Mouse (Mus musculus) bone marrow, adult 2 months (tissue): ENCODE measurements around the gene Fars2. TPM values are rescaled to one million over a fixed set of nuclear protein-coding genes. Genes with fewer than 3 reads are reported as not detected.

Experiments
- H3K27ac ChIP-seq: fragments of 200-500 bp; 2 replicates; pipeline ENCODE4 v1.5.1; 2012; ENCODE audit warnings: low read depth, mild to moderate bottlenecking, control low read depth, inconsistent platforms, low read length; ENCODE audit not compliant: control insufficient read depth, poor library complexity, insufficient read depth
- H3K4me1 ChIP-seq: fragments of 200-500 bp; 2 replicates; pipeline ENCODE4 v1.6.1; 2011; ENCODE audit warnings: low read length; ENCODE audit not compliant: control insufficient read depth, insufficient read depth
- H3K4me3 ChIP-seq: fragments of 200-500 bp; replicated peaks from 2 replicates; pipeline ENCODE3; 2011; ENCODE audit warnings: mild to moderate bottlenecking, low read depth, low read length, control low read depth; ENCODE audit not compliant: control insufficient read depth
- CTCF ChIP-seq: fragments of 200-500 bp; IDR thresholded peaks from 2 replicates; pipeline ENCODE4 v1.5.1; 2011; ENCODE audit warnings: low read length, control low read depth; ENCODE audit not compliant: control insufficient read depth, insufficient read depth
- POLR2A ChIP-seq: fragments of 200-500 bp; IDR thresholded peaks from 2 replicates; pipeline ENCODE4 v1.6.1; 2011; ENCODE audit warnings: low read depth, mild to moderate bottlenecking, control low read depth, low read length, borderline replicate concordance; ENCODE audit not compliant: control insufficient read depth
- WGBS: fragments of 180-500 bp; shearing (Covaris S2); methylation state at CpG from one replicate; pipeline ENCODE4 v1.1.7; 2018; 5-methylcytosine and 5-hydroxymethylcytosine counted together
- polyA plus RNA-seq: library from polyadenylated mRNA; stranded (reverse); fragments of >200 nt; gene quantifications from 2 replicates; pipeline ENCODE4 v1.2.4, GENCODE M21; 2011; ENCODE audit warnings: low replicate concordance; ENCODE audit not compliant: missing spikeins, insufficient read depth, insufficient read length

The Fars2 gene
- polyA plus RNA-seq, 1 experiment = 29.7 TPM

- H3K4me3 ChIP-seq = no peak overlapping the region
- H3K4me1 ChIP-seq = no peaks in the 10 kb centered on the region; the same call in 1 of the 2 replicates
- WGBS = 91% methylated on average over 2 of the region's 2 CpGs
- H3K27ac ChIP-seq = no peak overlapping the region
- TF ChIP-seq CTCF (no peak), POLR2A (no peak)
Observed at GRCm38 (mm10) chr13:36484391-36484790, 367.2 kb downstream of the Fars2 start.

DNA sequence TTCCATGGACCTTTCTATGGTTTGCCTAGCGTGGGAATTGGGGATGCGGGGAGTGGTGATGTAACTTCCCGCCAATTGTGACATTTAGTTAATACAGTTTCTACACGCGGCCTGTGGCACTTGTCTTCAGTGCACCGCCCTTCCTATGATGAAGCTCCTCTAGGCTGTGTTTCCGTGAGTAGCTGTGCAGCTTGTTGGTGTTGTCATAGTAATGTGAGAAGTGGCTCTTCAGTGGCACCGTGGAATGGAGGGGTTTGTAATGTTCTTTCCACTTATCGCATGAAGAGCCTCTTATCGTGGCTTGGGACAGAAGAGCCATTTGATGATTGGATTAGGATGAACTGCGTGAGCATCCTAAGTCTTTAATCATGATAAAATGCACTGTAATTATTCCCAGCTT, 369.5 kb downstream of the Fars2 start:
- 71% methylated on average over 11 of the region's 11 CpGs for WGBS
- Histone ChIP-seq H3K4me3 (no peak overlapping the region), H3K4me1 (no peaks in the 10 kb centered on the region; the same call in 1 of the 2 replicates), H3K27ac (no peak overlapping the region)
- no peak for TF ChIP-seq CTCF
- no peak for TF ChIP-seq POLR2A

- Histone ChIP-seq H3K4me3 (no peak overlapping the region), H3K4me1 (no peaks in the 10 kb centered on the region; the same call in 1 of the 2 replicates), H3K27ac (no peak overlapping the region)
- WGBS = 63% methylated on average over 2 of the region's 2 CpGs
- TF ChIP-seq POLR2A (no peak), CTCF (no peak)
Observed at GRCm38 (mm10) chr13:36489365-36489764, 372.2 kb downstream of the Fars2 start.

DNA sequence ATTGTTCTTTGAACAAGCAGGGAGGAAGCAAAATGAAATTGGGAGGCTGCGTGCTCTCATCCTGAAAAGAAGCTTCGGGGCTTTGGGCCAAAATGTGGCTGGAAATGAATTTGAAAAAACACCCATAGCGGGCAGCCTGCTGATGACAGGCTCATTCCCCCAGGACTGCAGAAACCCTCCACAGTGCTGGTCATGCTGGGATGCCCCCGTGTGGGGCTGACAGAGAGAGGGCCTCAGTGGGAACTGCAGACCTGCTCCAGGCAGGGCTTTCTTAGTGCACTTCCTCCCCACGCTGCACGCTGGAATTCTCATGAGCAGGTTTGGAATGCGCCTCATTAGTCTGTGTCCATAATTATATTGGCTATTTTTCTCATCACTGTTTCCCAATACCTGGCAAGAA, 373.4 kb downstream of the Fars2 start:
- H3K4me1 ChIP-seq = no peaks in the 10 kb centered on the region; the same call in 1 of the 2 replicates
- no peak overlapping the region for H3K27ac ChIP-seq
- TF ChIP-seq POLR2A = no peak
- no peak for TF ChIP-seq CTCF
- H3K4me3 ChIP-seq = no peak overlapping the region
- 65% methylated on average over 7 of the region's 7 CpGs for WGBS

DNA sequence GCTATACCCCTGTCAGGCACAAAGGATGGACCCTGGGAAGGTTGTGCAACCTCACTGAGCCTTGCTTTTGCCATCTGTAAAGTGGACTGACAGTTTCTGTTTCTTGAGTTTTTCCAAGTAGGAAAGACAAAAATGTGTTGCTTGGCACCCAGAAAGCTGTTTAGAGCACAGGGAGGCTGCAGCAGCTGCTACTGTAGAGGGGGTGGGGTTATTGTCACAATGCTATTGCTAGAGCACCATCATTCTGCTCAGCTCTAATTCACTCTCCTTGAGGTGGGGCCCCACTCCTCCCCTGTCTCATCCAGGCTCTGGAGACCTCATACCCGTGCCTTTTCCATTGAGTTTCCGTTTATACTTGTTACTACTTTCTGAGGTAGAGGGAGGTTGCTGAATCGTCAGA, 375.2 kb downstream of the Fars2 start:
- TF ChIP-seq POLR2A = no peak
- no peak for TF ChIP-seq CTCF

DNA sequence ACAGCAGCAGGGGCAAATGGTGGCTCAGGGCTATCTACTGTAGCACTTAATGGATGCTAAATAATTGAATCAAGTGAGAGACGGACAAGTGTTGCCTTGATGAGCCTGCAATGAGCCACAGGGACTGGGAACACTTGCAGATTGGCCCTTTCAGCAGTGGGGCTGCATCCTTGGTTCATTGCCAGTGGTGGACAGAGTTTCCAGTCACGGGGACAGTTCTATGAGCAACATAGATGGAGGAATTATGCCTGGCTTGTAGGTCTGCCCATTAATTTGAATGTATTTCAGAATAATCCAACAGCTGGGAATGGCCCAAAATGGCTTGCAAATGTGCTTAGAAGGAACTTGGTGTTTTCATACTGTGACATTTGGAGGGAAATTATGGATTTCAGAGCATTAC, 376.1 kb downstream of the Fars2 start:
- no peak overlapping the region for H3K4me3 ChIP-seq
- TF ChIP-seq POLR2A = no peak
- WGBS = 74% methylated on average over 2 of the region's 2 CpGs
- H3K4me1 ChIP-seq = no peaks in the 10 kb centered on the region
- no peak overlapping the region for H3K27ac ChIP-seq

More for the DNA sequence above, 375.2 kb downstream of the Fars2 start:
- Histone ChIP-seq H3K4me1 (no peaks in the 10 kb centered on the region), H3K4me3 (no peak overlapping the region), H3K27ac (no peak overlapping the region)
- 89% methylated on average over 3 of the region's 3 CpGs for WGBS

- TF ChIP-seq POLR2A (no peak), CTCF (no peak)
- no peaks in the 10 kb centered on the region for H3K4me1 ChIP-seq
- no peak overlapping the region for H3K4me3 ChIP-seq
- 81% methylated on average over 7 of the region's 7 CpGs for WGBS
- H3K27ac ChIP-seq = no peak overlapping the region
Observed at GRCm38 (mm10) chr13:36493762-36494161, 376.6 kb downstream of the Fars2 start.

DNA sequence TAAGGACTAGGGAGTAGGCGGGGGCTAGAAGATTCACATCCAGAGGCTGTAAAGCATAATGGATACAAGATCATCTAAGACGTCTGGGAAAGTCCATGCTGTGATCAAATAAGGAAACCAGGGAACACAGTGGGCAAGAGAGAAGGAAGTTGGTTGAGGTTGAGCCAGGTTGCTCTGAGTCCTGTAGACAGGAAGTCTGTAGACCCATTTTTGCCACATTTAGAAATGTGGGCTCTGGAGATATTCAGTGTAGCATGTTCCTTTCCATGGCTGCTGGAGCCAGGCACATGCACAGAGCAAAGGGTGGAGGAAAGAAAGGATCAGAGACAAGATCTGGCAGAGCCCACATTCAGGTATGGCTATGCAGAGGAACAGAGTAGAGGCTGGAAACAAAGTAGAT, 378.8 kb downstream of the Fars2 start:
- no peak overlapping the region for H3K27ac ChIP-seq
- no peaks in the 10 kb centered on the region for H3K4me1 ChIP-seq
- 52% methylated on average over 2 of the region's 2 CpGs for WGBS
- H3K4me3 ChIP-seq = no peak overlapping the region
- TF ChIP-seq CTCF (no peak), POLR2A (no peak)

GRCm38 (mm10) chr13:36497346-36497745, 380.1 kb downstream of the Fars2 start:
- Histone ChIP-seq H3K4me3 (no peak overlapping the region), H3K27ac (no peak overlapping the region), H3K4me1 (no peaks in the 10 kb centered on the region)
- TF ChIP-seq CTCF = no peak
- TF ChIP-seq POLR2A = no peak
- 32% methylated on average over 4 of the region's 4 CpGs for WGBS
